Mouse (Mus musculus) spleen, adult 12 weeks (tissue): ENCODE measurements around the gene Rhob.

Source experiments
- DNase-seq: peaks from one replicate; pipeline ENCODE4 v3.0.0; 2022; ENCODE audit warnings: low spot score

The Rhob gene

DNA sequence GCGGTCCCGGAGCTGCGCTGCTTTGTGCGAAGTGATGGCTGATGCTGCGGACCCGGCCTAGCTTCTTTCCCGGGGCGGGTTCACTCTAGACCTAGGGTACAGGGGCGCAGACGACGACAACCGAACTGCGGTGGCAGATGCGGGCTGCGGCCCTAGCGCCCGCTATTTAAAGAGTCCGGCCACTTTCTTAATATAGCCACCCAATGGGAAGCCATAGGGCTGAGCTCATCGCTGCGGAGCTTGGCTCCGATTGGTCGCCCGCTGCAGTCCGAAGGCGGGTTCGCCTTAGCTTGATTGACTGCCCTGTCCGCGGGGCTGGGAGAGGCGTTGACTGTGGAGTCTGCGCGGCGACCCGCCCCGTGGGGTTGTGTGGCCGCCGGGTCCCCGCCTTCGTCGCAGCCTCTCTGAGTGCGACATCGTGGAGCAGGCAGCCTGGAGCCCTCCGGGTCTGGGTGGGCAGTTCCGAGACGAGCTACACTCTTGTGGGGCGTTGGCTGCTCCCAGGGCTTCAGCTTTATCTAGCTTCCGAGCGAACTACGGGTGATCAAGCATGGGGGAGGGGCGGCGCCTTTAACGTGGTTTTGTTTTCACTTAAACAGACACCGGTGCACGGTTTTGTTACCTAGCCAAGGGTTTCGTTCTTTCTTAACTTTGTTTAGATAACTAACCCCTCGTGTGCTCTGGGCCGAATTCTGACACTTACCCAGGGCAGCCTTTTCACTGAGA is at the start of gene Rhob:
Gene Rhob (minus strand): TSS at position 139 of the 726 bp plus-strand sequence.
- peak; percentile 77 for DNase-seq

GRCm38 (mm10) chr12:8547357-8547756 is 47.5 kb upstream of the Rhob start:
- DNase-seq, result peak; percentile 33

DNA sequence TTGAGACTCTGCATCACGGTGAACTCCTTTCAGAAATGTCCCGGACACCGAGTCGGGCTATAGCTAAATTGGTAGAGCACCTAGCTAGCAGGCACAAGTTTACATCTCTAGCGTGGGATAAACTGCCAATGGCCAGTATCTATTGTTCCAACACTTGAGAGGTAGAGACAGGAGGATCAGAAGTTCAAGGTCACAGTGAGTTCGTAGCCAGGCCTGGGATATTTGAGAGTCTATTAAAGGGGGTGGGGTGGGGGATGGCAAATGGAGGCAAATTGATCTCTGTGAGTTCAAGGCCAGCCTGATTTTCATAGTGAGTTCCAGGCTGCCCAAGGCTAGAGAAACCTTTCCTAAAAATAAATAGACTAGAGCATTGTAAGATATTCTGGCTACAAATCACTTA is 47.0 kb upstream of the Rhob start:
- no peak for DNase-seq

GRCm38 (mm10) chr12:8545066-8545610 is 45.3 kb upstream of the Rhob start:
- no peak for DNase-seq

GRCm38 (mm10) chr12:8542371-8542770 is 42.6 kb upstream of the Rhob start:
- no peak for DNase-seq

DNA sequence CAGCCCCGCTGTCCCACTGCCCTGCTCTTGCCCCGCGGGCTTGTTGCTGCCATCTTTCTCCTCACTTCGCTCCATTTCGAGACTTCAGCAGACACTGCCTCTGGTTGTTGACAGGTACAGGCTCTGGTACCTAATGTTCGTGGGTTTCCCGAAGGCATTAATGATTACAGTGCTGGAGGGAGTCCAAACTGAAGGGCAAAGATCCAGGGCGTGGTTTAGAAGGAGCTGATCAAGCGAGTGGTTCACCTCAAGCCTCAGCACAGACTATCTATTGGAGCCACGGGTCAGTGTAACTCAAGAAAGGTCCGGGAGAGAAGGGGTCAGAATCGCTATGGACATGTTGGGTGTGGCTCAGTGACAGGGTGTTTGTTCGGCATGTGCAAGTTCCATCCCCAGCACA is 39.7 kb upstream of the Rhob start:
- no peak for DNase-seq

GRCm38 (mm10) chr12:8537291-8537690 is 37.5 kb upstream of the Rhob start:
- no peak for DNase-seq

GRCm38 (mm10) chr12:8536221-8536965 is 36.6 kb upstream of the Rhob start:
- no peak for DNase-seq

DNA sequence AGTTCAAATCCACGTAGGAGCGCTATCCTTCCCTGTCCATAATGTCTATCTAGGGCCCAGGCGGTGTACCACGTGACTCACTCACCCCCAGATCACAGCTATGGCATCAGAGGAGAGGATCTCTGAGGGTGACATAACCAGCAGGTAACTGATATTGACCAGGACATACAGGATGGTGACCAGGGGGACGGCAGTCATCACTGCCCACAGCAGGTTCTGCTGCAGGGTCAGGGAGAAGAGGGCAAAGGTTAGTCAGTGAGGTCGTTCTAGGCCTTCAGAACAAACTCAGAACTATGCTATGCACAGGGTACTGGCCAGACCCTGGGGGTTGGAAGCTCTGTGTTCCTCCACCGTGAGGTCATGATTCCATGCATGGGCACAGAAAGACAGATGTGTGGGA is 35.8 kb upstream of the Rhob start:
- no peak for DNase-seq

DNA sequence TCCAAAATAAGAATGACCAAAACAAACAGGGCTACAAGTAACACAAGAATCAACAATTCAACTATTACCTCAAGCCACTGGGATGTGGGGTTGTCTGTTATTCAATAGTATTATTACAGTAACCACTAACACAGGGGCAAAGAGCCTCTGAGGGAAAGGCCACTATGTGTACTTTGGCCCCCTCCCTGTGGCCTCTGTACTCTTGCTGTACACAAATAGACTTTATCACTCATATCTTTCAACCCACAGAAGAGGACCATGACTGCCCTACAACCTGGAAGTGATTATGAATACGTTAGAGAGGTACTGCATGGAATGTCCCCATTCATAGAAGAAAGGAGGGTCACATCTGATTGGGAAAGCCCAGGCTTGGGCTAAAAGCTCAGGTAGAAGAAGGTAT is 35.1 kb upstream of the Rhob start:
- DNase-seq, result no peak

DNA sequence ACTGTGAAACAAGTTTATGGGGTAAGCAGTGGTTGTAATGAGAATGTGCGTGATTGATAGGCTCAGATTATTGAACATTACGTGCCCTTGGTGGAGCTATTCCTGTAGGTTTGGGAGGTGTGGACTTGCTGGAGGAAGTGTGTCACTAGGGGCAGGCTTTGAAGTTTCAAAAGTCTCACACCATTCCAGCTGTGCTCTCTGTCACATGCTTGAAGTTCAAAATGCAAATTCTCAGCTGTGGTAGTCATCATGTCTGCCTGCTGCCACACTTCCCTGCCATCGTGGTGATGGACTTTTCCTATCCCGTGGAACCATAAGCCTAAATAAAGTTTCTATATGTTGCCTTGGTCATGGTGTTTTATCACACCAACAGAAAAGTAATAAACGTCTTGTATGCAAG is 28.0 kb upstream of the Rhob start:
- DNase-seq, result no peak

DNA sequence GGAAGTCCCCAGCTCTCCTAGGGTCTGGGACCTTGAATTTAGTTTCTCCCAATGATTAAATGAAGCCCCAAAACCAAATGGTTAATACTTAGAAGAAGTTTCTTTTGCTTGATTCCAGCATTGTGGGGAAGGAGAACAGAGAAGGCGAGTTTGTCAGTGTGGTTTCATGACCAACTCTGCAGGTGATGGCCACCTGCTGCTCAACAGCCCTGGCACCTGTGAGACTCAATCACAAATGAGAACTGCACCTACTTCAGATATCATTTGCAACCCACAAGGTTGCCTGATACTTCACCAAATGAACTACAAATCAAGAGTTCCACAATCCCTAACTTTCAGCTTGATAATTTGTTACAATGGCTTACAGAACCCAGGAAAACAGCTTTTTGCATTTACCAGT is 27.4 kb upstream of the Rhob start:
- no peak for DNase-seq

DNA sequence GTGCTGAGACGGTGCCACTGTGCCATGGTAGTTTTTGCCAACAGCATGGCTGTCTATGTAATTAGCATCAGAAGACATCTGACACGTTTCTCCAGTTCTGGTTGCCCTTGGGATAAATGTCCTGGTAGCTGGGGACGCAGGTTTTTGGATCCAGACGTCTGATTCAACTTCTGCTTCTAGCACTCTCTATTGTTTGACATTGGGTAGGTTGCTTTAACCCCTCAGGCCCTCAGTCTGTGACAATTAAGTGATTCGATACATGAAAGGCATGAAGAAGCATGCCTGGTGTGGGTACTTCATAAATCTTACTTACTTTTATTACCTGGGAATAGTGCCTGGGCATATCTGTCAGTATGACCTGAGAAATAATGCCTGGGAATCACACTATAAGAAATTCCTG is 24.3 kb upstream of the Rhob start:
- DNase-seq, result no peak

DNA sequence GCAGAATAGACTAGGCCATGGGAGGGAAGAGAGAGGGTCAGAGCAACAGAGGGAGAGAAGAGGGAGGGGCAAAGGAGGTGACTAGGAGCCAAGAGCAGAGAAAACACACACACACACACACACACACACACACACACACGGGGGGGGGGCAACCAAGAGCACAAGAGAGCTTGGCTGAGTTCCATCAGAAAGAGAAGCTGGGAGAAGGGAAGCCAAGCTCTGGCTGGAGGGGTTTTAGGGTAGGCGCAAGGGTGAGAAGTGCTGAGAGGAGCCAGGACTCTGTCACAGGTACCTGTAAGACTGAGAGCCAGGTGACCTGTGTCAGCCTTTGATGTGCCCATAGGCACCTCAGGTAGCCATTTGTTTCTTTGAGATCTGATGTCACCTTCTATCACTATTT is 22.9 kb upstream of the Rhob start:
- no peak for DNase-seq

DNA sequence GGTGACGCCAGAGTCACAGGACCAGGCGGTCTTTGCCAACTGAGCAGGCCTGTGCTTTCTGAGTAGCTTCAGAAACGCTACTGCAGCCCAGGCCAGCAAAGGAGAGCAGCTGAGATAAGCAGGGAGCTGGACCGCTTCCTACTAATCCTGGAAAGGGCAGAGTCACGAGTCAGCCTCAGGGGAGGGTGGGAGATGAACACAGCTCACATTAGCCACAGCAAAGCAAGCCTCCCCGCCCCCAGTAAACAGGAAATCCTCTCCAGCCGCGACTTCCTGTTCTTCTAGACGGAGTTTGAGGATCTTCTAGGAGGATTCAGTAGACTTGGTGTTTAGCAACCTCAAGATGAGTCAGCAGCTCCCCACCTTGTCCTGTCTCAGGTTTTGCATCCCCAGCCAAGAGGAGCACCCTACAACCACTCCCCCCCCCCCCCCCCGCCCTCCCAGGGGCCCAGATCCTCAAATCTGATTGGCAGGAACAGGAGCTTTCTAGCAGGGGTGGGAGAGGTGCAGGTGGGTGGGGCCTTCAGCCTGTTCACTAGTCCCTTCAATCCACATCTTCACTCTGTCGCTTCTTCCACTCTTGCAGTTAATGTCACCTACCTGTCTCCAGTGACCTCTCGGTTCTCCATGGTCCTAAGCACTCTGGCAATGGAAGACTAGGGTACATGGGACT is 21.7 kb upstream of the Rhob start:
- peak; percentile 26 for DNase-seq

GRCm38 (mm10) chr12:8519431-8520160 is 19.8 kb upstream of the Rhob start:
- DNase-seq, result no peak

GRCm38 (mm10) chr12:8511037-8511882 is 11.5 kb upstream of the Rhob start:
- no peak for DNase-seq

DNA sequence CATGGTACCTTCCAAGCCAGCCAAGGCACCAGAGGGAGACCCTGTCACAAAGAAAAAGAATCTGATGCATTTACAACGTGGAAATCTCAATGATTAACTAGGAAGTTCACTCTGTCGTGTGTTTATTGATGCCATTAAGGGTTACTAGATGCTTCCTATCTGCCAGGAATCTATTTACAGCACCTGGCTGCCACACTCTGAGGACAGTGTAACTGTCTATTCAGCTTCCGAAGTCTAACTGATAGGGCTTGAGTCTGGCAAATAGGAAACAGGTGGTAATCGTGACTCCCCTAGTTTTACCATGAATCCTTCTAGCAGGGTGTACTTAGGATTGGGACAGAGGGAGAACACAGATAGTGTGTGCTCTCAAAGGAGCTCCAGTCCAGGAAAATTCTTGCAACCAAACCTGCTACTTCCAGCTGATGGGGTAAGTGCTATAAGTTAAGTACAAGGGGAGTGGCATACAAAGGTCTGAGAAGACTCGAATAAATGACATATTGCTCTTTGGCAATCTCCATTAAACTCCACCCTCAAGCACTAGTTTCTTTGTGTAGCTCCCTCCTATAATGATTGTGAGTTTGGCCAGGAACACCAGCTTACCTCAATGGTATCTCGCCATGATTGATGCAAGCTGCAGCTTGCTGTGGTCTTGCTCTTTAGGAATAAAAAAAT is 10.6 kb upstream of the Rhob start:
- no peak for DNase-seq

DNA sequence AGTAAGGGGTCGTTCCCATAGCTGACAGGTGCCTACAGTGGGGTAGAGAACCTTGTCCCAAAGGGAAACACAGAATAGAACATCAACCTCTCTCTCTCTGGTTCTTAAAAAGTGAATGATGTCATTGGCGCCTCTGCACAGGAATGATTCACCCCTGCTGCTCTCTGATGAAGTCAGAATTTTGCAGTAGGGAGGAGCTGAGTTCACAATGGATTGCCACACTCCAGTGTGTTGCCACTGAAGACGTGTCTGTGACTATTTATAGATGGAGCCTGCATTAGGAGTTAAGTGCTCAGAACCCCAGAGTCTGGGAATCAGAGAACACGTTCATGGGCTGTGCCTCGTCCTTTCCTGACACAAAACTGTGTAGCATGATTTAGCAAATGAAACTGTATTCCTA is 9.9 kb upstream of the Rhob start:
- DNase-seq, result no peak

DNA sequence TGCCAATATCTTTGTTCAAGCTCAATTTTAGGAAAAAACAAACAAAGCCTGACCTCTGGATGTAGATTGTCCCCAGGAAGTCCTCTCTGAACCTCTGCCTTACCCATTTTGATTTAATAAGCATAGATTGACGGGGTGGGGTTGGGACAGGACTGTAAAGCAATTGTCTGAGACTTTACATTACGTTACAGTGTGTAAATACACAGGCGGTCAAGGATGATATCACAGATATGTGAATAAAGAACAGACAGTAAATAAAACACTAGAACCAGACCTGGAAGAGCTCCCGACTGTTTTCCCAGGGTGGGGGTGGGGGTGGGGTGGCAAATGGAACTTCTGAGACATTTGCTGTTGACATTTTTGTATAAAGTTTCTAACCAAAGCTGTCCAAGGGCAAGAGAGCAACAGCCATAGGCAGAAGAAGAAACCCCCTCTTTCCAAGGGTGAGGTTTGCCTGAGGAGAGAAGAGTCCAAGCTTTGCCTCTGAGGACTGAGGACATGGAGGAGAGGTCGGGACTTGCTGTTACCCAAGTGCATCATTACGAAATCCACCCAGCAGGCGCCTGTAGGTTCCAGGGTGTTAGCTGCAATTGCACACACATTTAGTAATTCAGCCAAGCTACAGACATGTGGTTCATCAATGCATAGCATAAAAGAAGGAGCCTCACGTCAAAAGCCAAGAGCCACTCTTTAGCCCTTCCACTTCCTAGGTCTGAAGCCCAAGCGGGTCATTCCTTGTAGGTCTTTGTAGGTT is 7.3 kb upstream of the Rhob start:
- DNase-seq, result no peak
